In the genomic region with DNA sequence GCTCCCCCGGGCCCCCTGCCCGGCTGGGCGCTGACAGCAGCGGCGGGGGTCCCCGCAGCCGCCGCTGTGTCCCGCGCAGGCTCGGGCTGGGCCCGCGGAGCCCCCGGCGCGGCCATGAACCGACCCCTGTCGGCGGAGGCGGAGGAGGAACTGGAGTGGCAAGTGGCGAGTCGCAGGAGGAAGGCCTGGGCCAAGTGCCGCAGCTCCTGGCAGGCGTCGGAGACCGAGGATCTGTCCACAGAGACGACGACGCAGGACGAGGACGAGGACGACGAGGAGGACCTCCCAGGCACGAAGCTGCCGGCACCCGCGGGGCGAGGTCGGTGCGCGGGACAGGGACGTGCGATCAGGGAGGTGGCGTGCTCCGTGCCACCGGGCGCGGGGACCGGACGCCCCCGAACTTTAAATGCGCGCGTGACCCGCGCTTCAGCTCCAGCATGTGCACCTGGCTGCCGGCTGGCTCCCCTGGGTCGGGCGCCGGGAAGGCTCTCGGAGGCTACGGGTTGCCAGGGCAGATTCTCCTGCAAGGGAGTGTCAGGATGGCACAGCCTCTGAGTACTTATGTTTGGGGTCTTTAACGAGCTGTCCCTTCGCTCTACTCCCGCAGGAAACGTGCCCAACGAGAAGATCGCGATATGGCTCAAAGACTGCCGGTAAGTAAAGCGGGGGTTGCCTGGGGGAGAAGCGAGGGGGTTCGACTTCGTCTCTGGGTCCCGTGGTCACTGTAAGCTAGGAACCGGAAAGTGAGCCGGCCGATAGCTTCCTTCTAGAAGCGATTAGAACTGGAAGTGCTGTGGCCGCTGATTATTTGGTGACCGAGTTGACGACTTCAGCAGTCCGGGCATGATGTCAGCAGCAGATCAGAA, we compare ENCODE assay signal across 7 mouse cellular contexts. TPM values are rescaled to one million over a fixed set of nuclear protein-coding genes. Genes with fewer than 3 reads are reported as not detected.
DNase-seq lines count a peak whose midpoint lies in the region; ATAC-seq lines count a peak whose summit lies in the region.

No protein-coding gene starts in this region.

- peaks cover 12% of the 10 kb centered on the region for H3K4me1 ChIP-seq in hindbrain, embryonic 14.5 days (replicated peaks; ENCODE audit: control insufficient read depth, insufficient read depth, low read length)

- peak; percentile 88 for ATAC-seq in hindbrain, embryonic 14.5 days (ENCODE audit: low FRiP score)

- H3K9ac ChIP-seq in hindbrain, embryonic 14.5 days: peak overlapping the region; percentile 80

- H3K4me3 ChIP-seq in hindbrain, embryonic 14.5 days (replicated peaks; ENCODE audit: low read length): peak overlapping the region; percentile 83

- peak; percentile 40 for DNase-seq in WW6 (ENCODE audit: low read depth, low spot score)
- peak; percentile 84 for DNase-seq in cerebellum, postnatal 10 days
- peak; percentile 34 to 39 for DNase-seq in frontal cortex, postnatal 25 days (ENCODE audit: low spot score in 2 of 2)
- DNase-seq in hindbrain, embryonic 14.5 days (ENCODE audit: low spot score): peak; percentile 49
- peak; percentile 46 to 65 for DNase-seq in left cerebral cortex, adult 18-20 months (ENCODE audit: low spot score in 2 of 2)
- peak; percentile 79 to 86 for DNase-seq in lung, postnatal 4 days
- DNase-seq in retina, postnatal 1 day: peak; percentile 69

- H3K36me3 ChIP-seq in hindbrain, embryonic 14.5 days (replicated peaks; ENCODE audit: control insufficient read depth, insufficient read depth): 0 out of 2 replicates have a peak, but pooled peaks cover 5% of the 10 kb centered on the region

- H3K9me3 ChIP-seq in hindbrain, embryonic 14.5 days (ENCODE audit: control insufficient read depth, low read length): no peaks in the 10 kb centered on the region

- H3K4me2 ChIP-seq in hindbrain, embryonic 14.5 days (replicated peaks): peak overlapping the region; percentile 91

- no peaks in the 10 kb centered on the region for H3K27me3 ChIP-seq in hindbrain, embryonic 14.5 days (ENCODE audit: control insufficient read depth, insufficient read depth, low read length)

- WGBS in hindbrain, embryonic 14.5 days: under 1% methylated on average over 62 of the region's 83 CpGs

- peak overlapping the region; percentile 83 for H3K27ac ChIP-seq in hindbrain, embryonic 14.5 days

RNA-seq across cellular contexts. Expression of gene Itprid2, which starts 0.5 kb away (rescaled TPM):
- 6.7 and 7.4 TPM in 2 replicates for polyA plus RNA-seq in hindbrain, embryonic 14.5 days (2014; fragmentation: Nextera tagmentation; extraction: Ambion mirVana)
- total RNA-seq in left cerebral cortex, adult 18-20 months (2021): 10 to 100 TPM; 36.9 to 38.1 TPM

Comparison
In these comparisons a context has a peak if more than half of its experiments do, and no peak if none do; other contexts are left out.
1. Peak in every context shown above with its lines: DNase-seq, ATAC-seq, H3K4me3 ChIP-seq and H3K27ac ChIP-seq.